Mouse (Mus musculus): ENCODE measurements around the gene Ttc21b.

Gene Ttc21b

GRCm38 (mm10) chr2:66170721-66171120 lies 85.7 kb downstream of the Ttc21b start:
- DNase-seq, result no peak

- no peak for DNase-seq
These were observed 91.4 kb downstream of the Ttc21b start for GRCm38 (mm10) chr2:66165025-66165424.

GRCm38 (mm10) chr2:66158140-66158915 lies 98.1 kb downstream of the Ttc21b start:
- DNase-seq, result no peak

- DNase-seq, result no peak
These were observed 105.0 kb downstream of the Ttc21b start for GRCm38 (mm10) chr2:66151436-66151835.

- no peak for DNase-seq
These were observed 105.9 kb downstream of the Ttc21b start for GRCm38 (mm10) chr2:66150531-66150930.

- no peak for DNase-seq
These were observed 107.7 kb downstream of the Ttc21b start for GRCm38 (mm10) chr2:66148654-66149230.

GRCm38 (mm10) chr2:66146473-66146872 lies 109.9 kb downstream of the Ttc21b start:
- DNase-seq, result no peak

GRCm38 (mm10) chr2:66144770-66145169 lies 111.6 kb downstream of the Ttc21b start:
- DNase-seq, result no peak

GRCm38 (mm10) chr2:66143284-66143683 lies 113.1 kb downstream of the Ttc21b start:
- no peak for DNase-seq

- DNase-seq, result no peak
These were observed 113.7 kb downstream of the Ttc21b start for GRCm38 (mm10) chr2:66142711-66143110.

- DNase-seq, result no peak
These were observed 114.1 kb downstream of the Ttc21b start for GRCm38 (mm10) chr2:66142268-66142667.

GRCm38 (mm10) chr2:66140246-66140645 lies 116.2 kb downstream of the Ttc21b start:
- no peak for DNase-seq

Data from thymus, postnatal 4 days (tissue).